Mouse (Mus musculus) granulocyte monocyte progenitor cell, adult 5-6 weeks (primary cell): ENCODE results near the gene M1ap. TPM values are rescaled to one million over a fixed set of nuclear protein-coding genes. Genes with fewer than 3 reads are reported as not detected.
A peak's percentile ranks its signal among the peaks of the same experiment; 100 is the strongest.

Source experiments
- ATAC-seq: replicated peaks from 2 replicates; pipeline ENCODE4 v1.8.0; 2016; ENCODE audit warnings: mild to moderate bottlenecking, moderate TSS enrichment, inconsistent platforms; ENCODE audit not compliant: poor library complexity, severe bottlenecking
- total RNA-seq, 2 experiments: library from RNA; stranded (forward) in 1 of 2; stranded (reverse) in 1 of 2; fragments of 200-712, 200-1000 nt in 1 of 2; fragments of >200 nt in 1 of 2; fragmentation: Nextera tagmentation in 1 of 2; gene quantifications; 2 replicates each; pipeline ENCODE4 v1.2.3; 2014 to 2017

M1ap gene
- total RNA-seq, 2 experiments from 2014 or later: 6.3 TPM; not detected in 1

DNA sequence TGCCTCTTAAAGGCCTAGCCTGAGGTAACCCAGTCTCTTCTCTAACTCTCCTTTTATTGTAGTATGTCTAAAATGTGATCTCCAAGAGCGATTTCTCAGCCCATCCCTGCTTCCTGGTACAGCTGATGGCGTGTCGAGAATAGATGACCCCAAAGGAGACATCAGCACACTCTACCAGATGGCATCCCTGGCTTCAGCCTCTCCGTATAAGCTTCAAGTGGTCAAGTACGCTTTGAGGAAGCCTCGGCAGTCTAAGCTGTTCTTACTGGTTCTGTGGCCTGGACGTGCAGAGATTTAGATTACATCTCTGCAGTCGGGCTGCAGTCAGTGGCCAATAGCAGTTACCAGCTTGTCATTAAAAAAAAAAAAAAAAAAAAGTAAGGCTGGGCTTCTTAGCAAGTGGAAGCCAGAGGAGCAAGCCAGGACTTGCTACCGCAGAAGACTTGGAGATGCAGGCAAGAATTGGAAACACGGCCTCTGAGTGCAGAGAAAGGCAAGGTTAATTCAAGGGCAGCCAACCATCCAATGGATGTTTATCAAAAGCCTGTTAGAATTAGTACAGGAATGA is 58.8 kb downstream of the M1ap start:
- no peak for ATAC-seq

DNA sequence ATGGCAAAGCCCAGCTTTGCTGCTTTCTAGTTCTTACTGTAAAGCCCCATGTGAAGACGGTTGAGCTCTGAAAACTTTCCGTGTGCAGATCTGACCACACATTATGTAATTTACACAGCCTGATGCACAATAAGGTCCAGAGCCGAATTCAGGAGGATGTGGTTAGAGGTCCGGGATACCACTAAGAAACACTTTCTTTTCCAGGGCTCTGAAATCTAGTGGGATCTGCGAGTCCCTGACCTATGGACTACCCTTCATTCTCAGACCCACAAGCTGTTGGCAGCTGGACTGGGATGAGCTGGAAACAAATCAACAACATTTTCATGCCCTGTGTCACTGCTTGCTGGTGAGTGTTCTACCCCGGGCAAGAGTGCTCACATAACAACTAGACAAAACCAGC is 59.4 kb downstream of the M1ap start:
- peak; percentile 64 for ATAC-seq

DNA sequence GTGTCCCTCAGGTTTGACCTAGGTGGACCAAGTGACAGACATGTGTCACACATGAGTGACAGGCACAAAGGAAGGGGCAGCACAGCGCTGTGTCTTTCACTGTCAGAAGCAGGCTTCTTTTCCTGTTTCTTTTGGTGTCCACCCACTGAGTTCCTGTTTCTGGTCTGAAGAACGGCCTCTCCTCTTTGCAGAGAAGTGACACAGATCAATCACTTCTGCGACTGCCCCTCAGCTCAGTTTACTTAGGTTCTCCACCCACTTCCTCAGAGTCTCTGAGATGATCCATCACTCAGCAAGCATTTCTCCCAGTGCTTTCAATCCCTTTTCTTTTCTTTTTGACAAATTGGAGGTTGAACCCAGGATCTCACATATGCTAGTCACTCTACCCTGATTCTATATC is 62.0 kb downstream of the M1ap start:
- ATAC-seq: peak; percentile 43

DNA sequence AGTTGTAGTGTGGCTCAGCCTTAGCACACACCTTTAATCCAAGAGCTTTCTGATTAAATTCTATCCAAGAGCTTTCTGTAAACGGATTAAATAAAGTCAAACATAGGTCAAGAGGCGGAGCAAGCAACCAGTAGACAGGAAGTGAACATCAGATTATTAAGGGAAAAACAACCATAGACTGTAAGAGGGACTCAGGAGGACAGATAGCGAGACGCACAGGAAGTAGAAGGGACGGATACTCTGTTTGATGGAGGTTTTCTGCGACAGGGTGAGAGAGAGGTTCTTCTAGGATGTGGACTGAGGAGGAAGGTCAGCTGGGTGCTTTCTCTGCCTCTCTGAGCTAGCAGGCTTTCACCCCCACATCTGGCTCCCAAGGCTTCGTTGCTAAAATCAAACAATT is 63.3 kb downstream of the M1ap start:
- no peak for ATAC-seq

DNA sequence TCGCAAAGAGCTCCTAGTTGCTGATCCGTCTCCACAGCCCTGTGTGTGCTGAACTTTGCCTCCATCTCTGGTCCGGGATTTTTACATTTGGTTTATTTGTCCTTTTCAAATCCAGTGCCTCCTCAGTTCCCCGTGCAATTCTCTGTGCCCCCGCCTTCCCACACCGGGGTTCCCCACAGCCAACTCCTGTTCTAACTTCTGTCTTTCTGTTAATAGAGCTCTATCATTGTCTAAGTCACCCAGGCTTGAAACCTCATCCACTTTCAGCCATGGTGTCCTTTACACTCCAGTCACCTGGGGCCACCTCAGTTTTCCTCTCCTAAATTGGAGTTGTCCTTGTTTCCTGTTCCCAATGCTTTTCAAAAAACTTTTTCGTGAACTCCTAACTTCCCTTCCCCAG is 64.6 kb downstream of the M1ap start:
- no peak for ATAC-seq

DNA sequence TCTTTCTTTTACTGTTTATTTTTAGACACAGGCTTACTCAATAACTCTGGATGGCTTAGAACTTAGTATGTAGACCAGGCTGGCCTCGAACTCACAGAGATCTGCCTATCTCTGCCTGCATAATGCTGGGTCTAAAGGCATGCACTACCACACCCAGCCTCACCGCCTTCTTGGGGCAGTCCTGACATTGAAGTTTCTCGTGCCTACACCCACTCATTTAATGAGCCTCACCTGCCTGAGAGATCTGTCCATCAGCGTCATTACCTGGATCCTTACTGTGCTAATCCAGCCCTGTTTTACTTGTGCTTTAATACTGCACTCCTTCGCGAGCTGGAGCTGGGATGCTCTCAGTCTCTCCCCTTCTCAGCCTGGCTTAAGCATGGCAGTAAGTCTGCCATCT is 65.1 kb downstream of the M1ap start:
- no peak for ATAC-seq

DNA sequence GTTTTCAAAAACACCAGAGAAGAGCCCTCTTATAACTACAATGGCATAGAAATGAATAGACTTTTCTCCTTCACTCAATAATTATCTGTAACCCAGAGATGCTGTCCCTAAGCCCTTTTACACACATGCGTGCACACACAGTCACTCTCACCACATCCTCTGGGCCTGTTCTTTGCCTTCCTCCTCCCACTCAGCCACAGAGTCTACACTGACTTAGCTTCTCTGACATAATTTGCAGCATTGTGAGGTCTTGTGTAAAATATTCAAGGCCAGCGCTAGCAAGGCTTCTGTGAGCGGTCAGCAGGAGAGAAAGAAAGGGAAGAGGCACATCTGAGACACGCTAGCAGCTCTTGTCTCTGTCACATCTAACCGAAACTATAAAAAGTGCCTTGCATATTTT is 66.7 kb downstream of the M1ap start:
- ATAC-seq: peak; percentile 55

DNA sequence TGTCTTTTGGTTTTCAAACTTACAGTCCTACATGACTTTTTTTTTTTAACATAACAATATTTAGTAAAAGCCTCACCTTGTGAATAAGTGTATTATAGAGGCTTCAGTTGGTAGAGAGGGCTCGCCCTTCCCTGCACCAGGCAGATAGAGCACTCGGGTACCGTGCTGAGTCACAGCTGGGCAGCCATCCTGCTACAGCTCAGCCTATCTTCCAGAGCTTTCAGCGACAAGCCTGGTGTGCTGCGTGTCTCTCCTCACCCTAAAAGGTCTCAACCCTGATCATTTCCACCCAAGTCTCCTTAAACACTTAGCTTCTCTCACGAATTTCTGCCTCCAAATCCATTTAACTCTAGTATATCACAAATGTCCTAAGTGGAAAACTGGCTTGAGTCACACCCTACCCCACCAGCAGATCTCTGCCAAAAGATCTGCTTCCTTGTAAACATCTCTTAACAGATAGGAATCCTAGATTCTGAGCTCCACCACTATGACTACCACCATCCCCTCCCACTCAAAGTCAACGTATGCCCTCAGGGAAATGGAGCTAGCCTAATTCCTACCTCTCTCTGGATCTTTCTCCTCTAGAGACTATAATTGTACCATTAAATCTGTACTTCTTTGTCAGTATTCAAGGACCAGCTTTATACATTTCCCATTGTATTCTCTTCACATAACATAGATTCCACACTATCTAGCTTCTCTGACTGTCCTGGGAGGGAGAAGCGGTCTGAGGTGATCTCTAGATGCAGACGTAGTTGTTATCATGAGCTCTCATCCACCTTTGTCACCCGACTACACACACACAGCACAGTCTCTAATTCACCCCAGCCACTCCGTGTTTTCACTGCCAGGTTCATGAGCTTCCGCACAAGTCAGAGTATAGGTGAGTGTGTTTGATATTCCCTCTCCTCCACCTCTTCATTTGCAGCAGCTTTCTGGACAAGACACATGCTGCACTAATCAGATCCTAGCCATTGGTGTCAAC is 68.1 kb downstream of the M1ap start:
- no peak for ATAC-seq

DNA sequence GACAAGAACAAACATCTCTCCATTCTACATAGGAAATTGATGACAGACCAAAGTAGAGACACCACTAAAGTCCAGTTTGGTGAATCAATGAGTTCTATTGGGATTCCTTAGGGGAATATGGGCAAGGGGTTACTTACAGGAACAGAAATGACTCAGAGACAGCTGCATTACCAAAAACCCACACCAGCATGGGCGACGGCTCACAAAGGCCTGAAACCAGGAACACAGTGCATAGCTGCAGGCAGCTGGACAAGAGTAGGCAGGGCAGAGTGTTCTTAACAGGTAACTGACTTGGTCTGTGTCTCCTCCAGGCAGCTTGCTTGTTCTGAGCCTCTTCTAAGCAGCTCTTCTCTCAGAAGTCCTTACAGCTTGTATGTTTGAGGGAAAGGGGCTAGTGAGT is 69.0 kb downstream of the M1ap start:
- ATAC-seq: no peak

DNA sequence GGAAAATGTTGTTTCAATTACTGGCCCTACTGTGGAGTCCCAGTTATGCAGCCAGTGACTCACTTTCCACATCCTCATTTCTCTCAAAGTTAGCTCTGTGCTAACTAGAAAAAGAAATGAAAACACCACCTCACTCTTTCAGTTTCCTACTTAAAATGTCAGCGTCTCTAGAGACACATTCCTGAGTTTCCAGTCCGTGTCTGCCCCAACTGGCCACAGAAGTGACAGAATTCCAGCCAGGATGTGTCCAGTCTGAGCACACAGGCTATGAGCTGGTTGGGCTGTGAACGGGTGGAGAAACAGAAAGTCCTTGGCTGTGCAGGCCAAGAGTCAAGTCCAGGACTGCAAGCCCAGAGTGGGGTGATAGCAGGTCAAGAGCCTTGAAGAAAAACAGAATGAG is 70.5 kb downstream of the M1ap start:
- ATAC-seq: peak; percentile 52

DNA sequence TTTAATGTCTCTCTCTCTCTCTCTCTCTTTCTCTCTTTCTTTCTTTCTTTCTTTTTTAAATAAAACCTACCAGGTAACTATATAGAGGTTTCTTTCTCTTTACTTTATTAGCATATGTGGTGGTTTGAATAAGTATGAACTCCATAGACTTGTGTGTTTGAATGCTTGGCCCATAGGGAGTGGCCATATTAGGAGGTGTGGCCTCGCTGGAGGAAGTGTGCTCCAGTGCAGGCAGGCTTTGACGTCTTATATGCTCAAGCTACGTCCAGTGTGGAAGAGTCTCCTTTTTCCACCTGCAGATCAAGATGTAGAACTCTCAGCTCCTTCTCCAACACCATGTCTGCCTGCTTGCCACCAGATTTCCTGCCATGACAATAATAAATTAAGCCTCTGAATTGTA is 72.3 kb downstream of the M1ap start:
- no peak for ATAC-seq

DNA sequence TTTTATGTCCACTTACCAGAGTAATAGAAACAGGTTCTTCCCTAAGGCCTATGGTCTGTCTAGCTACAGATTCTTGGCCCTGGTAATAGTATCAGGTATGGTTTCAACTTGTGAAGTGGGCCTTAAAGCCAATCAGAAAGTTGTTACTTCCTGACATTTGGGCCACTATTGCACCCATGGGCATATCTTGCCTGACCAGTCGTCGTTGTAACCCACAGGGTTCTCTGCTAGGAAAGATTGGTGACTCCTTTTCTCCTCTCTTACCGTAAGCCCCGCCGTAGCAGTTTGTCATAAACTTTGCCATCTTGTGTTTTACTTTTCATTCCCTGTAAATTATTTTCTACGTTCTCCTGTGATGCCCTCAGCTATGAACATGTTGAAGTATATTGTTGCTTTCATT is 73.4 kb downstream of the M1ap start:
- ATAC-seq: no peak

DNA sequence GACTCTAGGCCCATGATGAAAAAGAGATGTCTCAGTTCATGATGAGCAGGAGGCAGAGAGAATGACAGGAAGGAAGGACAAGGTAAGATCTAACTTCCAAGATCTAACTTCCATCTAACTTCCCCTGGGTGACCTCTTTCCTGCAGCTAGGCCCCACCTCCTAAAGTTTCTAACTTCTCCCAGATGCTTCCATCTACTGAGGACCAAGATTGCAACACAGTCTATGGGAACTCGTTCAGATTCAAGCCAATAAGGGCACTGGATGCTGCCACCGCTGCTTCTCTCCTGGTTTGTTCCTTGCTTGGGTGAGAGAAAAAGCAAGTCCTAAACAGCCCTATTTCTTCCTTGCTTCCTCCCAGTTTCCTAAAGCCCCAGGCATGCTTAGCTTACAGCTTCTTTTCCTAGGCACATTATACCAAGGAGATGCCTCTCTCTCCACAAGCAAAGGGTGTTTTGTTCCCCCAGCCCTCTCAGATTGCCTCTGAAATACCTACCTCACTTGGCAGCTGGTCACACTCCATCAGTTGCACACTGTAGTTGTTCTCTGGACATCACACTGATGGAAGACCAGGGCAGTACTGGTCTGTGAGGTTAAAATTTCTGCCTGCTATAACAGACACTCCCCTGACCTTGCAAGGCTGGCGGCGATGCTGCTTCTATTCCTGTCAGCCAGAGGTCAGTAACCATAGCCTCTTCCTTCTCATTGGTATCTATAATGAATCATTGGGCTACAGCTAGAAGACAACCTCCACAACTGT is 74.3 kb downstream of the M1ap start:
- ATAC-seq: no peak

DNA sequence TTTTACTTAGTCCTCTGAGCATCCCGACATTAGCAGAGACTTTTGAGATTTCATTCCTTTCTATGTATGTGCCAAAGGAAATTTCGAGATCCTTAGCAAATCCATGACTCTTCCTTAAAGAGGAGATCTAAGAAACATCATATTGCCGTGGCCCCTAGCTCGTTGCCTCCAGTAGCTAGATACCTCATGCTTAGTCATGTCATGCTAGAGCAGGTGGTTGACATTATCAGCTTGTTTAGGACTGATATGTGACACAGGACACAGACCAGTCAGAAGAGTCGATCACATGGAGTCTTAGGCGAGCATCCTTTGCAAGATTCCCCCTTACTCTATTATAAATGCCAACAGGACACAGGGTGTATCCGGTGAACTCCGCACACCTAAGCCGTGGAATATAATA is 76.3 kb downstream of the M1ap start:
- ATAC-seq: no peak

DNA sequence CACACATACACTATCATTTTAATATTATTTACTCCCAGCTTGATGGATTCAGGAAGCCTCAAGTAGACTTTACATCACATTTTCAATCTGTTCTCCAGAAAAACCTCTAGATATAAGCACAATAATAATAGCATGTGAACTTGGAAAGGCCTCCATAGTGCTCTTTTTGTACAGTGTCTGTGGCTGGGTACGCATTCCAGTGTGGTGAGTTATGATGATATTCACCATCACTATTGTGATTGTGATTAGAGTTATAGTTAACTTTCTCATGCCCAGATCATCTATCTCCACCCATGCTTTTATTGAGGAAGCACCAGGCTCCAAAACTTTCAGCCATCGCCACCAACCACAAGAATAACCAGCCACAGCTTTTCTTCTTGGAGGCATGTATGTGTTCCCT is 77.1 kb downstream of the M1ap start:
- ATAC-seq: no peak

DNA sequence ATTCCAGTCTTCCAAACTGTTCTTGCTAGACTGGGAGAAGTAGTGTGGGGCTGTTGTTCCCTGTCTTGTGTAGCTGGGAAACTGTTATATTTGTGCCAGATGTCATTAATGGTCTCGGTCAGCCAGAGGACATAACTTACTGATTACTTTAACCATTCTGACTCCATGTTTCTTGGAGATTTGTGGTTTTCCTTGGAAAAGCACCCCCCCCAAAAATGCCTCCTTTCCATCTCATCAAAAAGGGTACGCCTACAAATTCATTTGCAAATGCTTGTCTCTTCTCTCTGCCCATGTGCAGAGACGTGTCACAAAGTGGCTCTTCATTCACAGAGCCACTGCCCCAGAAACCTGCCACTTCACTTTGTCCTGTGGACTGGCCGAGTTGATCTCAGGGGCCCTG is 77.7 kb downstream of the M1ap start:
- ATAC-seq: peak; percentile 64

DNA sequence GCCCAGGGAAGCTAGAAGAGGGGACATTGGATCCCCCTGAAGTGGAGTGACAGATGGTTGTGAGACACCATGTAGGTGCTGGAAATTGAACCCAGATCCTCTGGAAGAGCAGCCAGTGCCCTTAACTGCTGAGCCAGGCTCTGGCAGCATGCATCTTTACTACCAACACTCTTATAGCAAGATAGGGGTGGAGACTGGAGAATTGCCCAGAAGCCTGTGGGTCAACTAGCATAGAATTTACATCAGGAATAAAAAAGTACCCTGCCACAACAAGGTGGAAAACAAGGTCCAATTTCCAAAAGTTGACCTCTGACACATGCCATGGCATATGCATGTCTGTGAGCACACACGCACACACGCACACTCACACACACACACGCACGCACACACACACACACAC is 78.5 kb downstream of the M1ap start:
- no peak for ATAC-seq

DNA sequence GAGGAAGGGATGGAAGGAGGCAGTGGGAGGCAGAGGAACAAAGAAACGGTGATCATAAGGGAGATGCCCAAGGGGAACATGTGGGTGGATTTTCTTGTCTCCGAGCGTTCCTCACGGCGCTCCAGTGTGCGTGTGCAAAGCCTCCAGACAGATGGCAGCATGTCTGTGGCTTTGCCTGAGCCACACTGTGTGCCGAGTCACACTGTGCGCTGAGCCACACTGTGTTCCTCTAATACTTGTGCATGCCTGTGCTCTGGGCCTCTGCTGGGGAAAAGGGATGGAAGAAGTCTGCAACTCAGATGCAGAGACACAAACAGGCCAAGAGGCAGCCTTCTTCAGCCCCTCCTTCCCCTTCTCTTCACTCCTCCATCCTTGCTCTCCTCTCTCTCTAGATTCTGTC is 80.6 kb downstream of the M1ap start:
- no peak for ATAC-seq

DNA sequence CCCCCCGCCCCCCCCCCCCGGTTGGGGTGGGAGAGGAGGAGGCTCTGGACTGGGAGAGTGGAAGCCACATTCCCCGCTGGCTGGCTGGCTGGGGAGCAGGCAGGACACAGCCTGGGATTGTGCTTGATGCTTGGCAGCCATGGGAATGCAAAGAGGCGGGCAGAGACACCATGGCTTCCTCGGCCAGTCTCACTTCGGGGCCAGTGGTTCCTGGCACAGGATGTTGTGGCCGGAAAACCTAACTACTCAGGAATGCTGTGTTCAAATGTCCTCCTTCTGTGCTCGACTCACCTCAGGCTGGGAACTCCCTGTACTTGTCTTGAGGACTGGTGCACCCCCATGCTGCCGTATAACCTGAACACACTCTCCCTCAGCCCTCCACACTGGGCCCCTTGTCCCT is 81.0 kb downstream of the M1ap start:
- ATAC-seq: no peak

DNA sequence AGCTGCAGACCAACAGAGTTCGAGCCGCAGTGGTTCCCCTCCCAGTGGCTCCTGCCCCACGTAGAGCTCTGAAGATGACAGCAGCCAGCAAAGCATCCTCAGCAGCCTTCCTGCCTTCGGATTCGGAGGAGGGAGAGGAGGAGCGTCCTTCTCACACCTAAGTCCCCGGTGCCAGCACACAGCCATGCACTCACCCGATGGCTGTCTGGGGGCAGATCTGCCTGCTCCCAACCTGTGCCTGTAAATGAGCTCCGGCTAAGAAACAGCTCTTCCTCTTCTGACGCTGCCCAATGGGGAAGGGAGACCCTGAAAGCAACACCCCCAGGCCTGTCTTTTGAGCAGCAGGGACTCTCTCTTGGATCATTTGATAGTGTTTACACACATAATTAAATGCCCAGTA is 83.1 kb downstream of the M1ap start:
- no peak for ATAC-seq

DNA sequence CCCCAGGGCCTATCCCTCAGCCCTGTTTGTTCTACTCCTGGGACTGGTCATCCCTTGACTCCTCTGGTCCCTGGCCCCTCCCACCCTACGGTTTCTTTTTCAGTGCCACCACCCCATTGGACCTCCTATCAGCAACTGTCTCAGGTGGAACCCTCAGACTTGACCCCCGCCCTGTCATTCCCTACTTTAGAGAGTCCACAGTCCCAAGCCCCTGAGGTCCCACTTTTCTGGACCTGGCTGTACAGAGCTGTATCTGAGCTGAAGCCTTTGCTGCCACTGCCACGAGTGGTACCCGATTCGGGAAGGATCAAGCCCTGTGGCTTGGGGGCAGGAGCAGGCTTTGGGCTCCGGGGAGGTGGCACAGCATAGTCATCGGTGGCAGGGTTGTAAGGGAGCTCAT is 84.4 kb downstream of the M1ap start:
- no peak for ATAC-seq
